Mouse (Mus musculus) layer of hippocampus, adult 11-12 months (tissue): Measurements from ENCODE around the gene Hoxb6.

Experiments
- DNase-seq: peaks from one replicate; pipeline ENCODE4 v3.0.0; 2022; ENCODE audit warnings: low spot score

The Hoxb6 gene

DNA sequence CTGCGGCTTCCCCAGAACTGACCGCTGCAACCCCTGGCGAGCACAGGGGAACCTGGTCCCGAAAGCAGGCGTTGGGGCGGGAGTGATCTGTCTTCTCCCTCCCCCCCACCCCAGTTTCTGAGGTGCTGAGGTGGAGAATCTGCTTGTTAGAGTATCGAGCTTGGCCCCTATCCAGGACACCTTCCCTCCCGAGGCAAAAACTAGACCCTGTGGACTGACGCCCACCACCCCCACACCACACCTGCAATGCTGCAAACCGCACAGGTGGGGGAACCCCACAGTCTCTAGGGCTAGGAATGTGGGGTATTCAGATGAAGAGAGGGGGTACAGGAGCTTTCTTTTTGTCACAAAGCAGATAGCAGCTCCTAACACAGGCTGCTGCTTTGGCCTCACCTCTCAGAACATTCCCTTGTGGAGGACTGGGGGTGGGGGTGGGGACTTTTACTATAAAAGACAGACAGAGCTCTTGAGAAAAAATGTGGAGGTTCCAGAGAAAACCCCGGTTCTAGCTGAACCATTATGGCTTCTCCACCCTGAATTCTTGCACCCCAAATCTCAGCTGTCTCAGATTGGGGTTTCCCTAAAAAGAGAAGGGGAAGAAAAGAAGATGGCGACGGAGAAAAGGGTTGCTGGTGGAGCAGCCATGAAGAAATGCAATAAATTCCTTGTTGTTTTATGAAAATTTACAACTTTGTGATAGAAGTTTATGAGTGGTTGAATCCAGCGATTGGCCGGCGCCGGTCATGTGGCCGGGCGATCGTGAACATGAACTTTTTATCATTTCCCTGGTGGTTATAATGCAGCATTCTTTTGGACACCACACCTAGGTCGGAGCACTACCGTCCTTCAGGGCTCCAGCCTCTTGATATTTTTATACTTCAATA lies at the start of gene Hoxb6:
Gene Hoxb6, plus strand, starts transcription at position 796 of the 884 bp plus-strand sequence.
- DNase-seq: no peak

DNA sequence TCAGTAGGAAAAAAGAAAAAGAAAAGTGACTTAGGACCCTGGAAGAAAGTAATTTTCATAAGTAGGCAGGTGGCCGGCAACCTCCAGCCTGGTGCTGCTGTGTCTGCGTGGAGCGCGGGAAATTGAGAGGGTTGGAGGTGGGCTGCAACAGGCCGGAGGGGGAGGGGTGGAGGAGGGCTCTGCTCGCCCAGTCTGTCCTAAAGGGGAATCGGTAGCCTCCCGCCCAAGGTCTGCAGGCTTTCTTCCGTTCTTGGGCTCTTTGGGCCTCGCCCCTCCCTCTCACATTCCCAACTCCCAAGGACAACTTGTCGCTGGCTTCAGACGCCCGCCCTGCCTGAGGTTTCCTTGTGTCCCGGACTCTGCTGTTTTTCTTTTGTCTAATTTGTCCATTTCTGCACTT lies 41.4 kb upstream of the Hoxb6 start:
- DNase-seq: no peak

DNA sequence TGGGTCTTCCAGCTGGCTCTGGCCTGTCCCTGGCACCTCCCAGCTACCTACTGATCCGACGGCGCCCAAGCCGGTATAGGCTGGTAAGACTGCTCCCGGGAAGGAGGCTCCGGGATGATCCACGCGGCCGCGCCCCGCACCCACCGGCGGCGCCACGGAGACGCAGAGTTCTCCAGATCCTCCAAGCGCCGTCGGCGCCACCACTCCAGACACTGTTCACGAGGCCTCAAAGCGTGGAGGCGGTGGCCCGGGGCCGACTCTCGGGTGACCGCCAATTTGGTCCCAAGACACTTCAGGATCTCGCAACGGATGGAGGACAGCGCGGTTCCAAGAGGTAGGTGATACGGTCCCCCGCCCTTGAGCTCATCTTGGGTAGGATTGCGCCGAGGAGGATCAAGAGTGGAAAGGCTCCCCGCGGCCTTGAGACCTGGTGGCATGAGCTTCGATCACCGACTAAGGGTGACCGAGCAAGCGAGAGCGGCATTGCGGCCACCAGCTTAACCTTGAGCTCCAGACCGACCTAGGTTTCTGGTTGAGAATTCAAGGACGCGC lies 40.7 kb upstream of the Hoxb6 start:
- no peak for DNase-seq

DNA sequence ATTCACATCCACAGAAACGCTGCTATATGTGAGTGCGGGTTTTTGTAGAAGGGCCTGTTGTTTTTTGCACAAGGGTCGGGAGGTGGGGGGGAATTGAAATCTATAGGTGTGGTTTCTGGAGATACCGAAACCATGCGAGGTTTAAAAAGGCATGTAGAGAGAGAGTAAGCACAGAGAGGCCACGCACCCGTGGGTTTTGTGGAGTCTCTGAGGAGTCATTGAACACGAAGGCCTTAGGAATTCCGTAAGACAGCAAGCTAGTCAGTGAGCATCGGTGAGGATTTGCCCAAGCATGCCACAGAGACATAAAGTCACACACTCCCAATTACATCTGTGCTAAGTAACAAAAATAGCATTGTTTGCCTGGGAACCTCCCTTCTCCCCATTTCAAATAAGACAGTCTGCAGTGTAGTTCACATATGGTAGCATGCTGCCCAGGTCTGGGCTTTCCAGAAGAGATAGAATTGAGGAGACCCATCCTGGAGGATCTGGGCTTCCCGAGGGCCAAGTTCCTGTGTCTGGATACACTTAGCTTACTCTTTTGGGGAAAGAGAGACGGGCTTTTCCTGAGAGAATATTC lies 39.6 kb upstream of the Hoxb6 start:
- DNase-seq: no peak

DNA sequence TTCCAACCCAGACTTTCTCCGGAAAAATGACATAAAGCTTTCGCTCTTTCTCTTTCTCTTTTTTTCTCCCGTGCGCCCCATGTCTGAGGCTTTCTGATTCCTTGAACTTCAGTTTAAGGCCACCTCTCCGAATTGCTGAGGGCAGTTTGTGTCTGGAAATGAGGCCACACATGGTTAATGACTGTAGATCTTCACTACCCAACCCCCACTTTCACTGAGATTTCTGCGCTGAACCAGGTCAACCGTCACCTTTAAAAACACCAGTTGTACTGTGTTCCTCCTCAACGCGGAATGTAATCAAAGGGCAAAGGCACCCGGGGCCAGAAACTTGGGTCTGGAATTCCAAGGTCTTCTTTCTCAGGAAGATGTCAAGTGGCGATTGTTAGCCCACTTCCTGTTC lies 38.1 kb upstream of the Hoxb6 start:
- DNase-seq: no peak

DNA sequence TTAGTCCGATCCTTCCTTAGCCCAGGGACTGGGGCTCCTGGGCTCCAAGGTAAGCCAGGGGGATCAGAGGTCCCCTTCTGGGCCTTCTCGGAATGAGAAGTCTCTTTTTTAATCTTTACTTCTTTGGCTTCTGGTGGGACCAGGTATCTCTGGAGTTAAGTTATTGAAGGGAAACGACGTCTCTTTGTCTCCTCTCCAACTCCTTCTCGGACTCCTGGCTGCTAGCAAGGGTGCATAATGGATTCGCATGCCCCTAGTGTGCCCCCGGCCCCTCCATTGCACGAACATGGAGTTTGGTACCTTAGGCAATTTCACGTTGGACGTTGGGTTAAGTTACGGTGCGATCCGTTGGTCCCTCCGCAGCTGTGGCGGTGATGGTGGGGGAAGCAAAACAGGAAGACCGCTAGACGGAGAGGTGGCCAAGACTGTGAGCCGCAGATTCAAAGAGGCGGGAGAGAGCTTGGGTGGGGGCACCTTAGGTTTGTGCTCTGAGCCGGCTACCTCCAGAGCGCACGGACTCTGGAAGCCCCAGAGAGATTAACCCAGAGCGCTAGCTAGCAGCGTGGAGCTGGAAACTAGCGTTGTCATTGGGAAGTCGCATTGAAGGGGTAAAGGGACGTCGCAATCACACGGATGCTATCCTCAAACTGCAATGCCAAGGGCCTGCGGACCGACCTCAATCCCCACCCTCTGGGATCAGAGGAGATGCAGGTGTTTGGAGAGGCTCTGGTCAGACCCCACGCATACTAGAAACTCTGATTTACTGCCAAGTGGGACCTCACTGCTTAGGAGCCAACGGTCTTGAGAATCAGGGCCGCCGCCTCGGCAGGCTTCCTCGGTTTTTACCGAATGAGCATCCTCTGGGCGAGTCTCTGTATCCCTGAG lies 36.9 kb upstream of the Hoxb6 start:
- no peak for DNase-seq

DNA sequence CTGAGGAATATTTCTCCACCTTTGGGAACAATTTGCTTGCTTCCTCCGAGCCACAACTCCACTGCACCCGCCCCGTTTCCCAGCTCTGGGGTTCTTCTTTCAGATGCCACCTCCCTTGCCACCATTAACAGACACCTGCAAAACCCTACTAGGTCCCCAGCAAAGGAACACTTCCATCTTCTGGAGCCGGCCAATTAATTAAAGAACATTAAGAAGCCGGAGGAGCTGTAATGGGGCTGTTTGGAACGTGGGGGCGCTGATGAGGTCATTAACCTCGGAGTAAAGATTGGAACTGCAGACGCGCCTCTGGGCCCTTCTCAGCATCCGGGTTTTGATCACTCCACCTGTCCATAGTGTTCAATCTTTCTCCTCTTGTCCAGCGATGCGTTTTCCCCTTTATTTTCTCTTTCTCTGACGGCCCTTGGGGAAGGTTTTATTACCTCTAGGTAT lies 36.3 kb upstream of the Hoxb6 start:
- no peak for DNase-seq

DNA sequence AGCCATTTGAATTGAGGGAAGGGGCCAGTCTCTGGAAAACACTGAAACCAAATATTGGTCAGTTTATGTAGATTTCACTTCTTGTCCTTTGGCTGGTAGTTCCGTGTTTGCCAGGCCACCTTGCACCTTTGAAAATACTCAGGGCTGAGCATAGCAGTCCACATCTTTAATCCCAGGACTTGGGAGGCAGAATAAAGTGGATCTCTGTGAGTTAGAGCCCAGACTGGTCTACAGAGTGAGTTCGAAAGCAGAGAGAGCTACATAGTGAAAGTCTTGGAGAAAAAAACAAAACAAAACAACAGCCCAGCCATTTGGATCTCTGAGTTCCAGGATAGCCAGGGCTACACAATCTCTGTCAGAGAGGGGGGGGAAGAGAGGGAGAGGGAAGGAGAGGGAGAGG lies 35.1 kb upstream of the Hoxb6 start:
- no peak for DNase-seq

DNA sequence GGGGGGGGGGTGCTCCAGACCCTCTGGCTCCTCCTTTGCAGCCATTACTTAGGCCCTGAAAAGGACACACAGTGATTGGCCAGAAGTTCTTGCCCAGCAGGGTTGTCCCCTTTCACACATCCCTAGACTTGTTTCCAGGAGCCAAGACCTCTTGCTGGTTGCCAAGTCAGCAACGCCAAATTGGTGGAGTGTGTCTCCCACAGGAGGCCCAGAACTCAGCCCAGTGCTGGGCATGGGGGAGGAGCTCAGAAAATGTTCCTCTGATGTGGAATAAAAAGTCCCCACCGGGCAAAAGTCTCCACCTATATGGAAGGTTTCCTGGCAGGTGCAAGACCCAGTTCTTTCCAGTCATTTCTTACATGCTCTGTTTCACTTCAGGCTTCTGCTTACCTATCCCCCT lies 33.2 kb upstream of the Hoxb6 start:
- DNase-seq: no peak

DNA sequence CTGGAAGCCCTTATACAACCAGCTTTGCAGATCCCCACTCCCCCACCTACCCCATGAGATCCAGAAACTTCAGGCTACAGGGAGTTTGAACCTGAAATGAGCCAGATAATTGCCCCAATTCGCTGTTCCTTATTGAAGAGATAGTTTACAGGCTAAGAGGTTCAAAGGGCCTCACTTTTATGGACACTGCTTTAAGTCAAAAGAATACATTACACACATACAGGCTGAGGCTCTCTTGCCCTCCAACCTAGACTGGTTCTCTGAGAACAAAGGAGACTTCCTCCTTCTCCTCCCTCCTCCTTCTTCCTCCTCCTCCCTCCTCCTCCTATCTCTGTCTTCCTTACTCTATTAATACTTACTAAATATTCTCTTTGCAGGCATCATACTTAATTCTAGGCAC lies 32.8 kb upstream of the Hoxb6 start:
- DNase-seq: no peak

DNA sequence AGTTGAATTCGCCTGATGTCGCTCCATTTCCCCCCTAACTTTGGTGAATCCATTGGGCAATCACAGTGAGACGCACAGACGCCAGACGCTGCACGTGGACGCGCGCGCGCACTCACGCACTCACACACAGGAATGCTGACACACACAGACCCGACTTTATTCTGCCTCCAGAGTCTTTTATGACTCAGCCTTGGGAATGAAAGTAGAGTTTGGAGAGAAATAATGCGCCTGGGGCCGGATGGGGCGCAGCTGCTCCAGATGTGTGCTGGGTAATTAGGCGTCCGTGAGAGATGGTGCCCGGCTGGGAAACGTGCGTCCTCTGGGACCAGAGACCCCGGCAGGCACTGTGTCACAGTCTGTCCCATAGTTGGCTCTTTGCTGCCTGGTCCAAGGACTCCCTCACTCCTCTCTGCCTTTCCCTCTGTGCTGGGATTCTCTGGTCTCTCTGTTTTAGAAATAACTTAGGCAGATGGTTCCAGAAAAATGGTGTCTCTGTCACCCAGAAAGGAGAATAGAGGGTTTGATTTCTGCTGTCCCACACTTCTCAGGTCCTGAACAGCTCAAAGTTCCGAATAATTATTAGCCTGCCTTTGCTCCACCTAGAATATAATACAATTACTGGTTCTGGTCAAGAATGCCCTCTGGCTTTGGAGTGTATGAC lies 31.8 kb upstream of the Hoxb6 start:
- DNase-seq: no peak

DNA sequence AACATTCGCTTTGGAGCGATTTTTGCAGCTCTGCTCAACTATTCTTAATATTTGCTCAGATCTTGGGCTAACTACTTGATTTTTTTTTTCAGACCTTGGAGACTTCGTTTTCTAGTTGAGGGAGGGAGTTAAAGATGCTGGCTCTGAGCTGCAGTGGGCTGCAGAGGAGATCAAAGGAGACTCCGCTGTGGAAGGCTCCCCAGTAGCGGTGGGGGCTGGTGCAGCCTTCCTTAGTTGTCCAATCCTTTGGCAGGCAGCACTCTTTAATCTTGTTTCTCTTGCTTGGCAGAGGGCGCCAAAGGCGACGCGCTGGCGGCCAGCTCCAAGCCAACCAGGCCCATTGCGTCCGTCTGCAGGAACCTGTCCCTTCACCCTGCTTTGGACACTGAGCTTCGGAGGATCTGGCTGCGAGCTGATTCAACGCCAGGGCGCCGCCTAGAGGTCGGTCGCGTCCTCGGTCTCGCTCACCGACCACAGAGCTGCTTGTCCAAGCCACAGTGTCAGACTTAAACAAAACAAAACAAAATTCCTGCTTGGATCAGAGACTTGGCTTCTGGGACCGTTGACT lies 30.9 kb upstream of the Hoxb6 start:
- no peak for DNase-seq

DNA sequence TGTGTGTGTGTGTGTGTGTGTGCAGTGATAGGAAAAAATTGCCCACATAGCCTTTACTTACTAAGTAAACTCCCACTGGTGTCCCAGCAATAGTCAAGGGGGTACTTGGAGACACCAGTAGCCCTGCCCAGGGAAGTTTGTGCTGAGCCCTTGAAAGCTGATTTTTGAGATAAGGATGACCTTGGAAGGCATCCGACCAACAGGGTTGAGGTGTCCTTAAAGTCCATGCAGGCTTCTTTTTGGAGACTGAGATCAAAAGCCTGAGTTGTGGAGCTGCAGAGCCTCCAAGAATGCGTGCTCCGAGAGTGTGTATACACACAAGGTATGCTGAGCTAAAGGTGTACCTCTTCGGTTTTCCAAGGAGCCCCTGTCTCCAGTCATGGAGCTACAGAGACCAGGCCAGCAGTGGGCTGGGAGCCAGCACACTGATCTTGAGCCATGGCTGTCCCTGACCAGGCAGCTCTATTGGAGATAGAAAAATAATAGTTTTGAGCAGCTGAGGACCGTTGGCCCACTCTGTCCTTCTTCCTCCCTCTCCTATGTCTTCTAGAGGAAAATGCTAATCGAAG lies 29.9 kb upstream of the Hoxb6 start:
- DNase-seq: no peak

DNA sequence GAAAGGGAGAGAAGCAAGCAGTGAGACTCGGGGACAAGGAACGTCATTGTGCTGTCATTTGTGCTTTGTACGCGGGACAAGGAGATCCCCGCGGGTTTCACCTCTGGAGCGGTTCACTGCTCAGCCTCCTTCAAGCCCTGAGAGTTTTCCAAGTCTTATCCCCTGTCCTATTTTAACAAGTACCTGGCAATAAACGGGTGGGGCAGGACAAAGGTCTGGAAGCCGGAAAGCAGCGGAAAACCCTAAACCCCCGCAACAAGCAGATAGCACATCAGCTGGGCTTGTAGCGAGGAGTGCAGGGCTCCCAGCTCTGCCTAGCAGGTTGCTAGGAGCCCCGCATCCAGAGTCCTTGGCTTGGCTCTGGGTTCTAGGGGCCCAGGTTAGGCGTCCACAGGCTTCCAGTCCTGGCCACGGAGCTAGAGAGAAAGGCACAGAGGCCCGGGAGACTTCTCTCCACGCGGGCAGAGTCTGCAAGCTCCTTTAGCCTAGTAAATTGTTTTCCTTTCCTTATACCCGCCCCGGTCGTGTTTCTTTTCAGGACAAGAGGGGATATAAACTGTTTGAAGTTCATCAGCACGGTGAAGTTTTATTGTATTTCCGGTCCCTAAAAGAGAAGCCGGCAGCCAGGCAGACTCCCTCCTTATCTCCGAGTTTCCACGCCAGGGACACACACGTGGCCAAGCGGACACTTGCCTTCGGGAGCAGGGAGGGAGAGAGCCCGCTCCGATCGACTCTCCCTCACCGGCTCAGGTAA lies 28.5 kb upstream of the Hoxb6 start:
- no peak for DNase-seq

DNA sequence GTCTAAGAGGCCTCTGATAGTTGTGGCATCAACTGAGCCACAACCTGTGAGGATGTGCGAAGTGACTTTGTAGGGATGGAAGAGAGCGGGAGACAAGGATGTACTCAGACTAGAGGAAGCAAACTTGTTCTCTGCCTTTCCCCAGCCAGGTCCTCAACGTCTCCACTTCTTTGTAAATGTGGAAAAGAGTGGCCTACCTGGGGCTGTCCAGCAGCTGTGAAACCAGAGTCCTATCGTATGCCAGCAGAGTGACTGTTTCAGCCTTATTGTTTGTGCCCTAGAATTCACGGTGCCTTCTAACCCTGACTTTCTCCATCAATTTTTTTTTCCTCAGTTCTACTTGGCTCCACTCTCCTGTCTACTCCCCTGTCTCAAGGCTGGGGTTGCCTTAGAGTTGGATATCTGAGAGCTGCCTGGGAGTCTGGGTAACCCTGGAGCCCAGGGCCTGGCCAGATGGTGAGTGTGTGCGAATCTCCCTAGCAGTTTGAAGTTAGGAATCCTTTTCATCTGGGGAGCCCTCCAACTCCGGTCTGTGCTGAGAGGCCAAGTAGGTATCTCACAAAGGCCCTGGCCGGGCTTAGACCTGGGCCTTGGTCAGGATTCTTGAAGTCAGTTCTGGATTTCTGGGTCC lies 27.8 kb upstream of the Hoxb6 start:
- no peak for DNase-seq

DNA sequence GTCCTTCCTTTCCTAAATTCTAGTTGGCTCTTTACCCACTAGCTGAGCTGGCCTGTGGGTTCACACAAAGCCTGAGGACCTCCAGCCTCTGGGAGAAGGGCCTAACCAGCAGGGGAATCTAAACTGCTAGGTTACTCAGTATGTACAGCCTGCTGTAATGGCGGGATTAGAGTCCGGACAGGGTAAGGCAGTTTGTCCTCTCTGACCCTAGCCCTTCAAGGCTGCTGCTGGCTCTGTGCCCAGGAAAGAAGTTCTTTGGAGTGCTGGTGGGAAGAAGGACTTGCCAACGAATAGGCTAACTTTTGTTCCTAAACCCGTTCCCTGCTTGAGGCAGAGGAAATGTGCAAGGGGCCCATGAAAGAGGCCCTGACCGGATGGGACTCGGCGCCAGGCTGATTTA lies 26.3 kb upstream of the Hoxb6 start:
- no peak for DNase-seq

DNA sequence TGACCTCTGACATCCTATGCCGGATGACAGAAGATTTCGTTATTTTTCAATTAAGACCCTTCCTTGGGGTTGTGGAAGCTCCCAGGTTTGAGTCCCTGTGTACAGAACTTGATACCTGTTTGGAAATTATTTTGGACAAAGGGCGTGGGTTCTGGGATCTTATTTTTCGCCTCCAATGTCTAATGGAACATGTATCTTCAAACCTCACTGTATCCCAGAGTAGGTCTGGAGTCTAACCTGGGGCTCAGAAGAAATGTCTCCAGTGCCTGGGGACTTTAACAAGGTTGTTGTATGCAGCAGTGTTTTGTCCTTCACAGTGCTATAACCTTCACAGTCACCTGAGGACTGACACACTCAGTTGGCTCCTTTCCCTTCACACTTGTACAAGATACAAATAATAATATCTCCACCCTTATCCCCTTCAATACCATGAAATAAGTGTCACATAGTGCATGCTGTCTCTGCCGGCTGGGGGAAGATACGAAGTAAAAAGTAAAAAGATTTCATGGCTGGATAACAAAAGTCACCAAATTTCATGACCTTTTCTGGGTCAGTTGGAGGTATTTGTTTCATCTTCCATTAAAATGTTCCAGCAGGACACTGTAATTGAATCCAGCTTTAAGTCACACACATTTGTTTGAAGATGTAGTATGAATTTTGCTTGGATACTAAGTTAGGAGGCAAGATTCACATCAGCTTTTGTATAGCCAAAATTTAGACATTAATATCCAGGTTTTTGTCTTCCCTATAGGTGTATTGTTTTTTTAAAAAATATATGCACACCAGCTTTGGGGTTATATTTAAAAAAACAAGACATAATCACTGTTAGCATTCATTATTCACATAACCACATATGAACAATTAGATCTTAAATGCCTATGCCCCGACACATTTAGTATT lies 25.0 kb upstream of the Hoxb6 start:
- DNase-seq: no peak

DNA sequence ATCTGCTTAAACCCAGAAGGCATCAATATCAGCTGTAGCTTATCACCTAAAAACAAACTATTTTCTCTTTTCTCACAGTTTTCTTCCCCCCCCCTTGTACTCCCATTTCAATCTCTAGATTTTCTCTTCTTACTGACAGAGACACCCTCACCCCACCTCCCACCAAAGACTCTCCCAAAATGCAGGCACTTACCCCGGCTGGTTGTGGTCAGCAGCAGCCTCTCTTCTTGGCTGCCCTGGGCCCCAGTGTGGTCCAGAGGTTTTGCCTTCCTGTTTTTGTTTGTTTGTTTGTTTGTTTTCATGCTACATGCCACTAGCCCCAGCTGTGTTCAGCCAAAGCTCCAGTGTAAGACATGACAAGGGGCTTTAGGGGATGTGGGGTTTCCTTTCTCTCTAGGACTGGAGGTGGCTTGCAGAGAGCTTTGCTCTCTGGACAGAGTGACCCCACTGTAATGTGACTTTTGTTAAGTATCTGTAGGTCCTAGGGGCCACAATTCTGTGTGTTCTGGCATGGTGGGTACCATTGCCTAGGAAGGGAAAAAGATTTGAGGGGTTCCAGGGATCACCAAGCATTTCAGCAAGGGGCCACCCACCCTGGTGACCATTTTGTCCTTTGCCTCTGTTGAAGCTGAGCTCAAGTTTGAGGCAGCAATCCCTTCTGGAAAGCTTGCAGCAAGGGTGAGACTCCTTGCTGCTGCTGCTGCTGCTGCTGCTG lies 24.1 kb upstream of the Hoxb6 start:
- DNase-seq: no peak
